In genomic region chr9:67760991-67761390, GRCm38 (mm10) we compare ENCODE assay signal across 12 mouse cellular contexts. TPM values are rescaled to one million over a fixed set of nuclear protein-coding genes. Genes with fewer than 3 reads are reported as not detected.
DNase-seq lines count a peak whose midpoint lies in the region; ATAC-seq and TF ChIP-seq lines count a peak whose summit lies in the region.
"Had no signal": no experiment of that assay in that cellular context is flagged by ENCODE, and none has a peak within 500 bp of the region (broad histone marks: within the 10 kb centered on the region; RNA-seq: fewer than 3 reads in every experiment).

No protein-coding gene starts in this region.

- H3K27me3 ChIP-seq in heart, embryonic 13.5 days (replicated peaks) = peaks cover 53% of the 10 kb centered on the region
- peaks cover 46% of the 10 kb centered on the region for H3K27me3 ChIP-seq in E14TG2a.4 (ENCODE audit: insufficient read depth, low read length)
- H3K27me3 ChIP-seq in forebrain, embryonic 15.5 days = peaks cover 17% of the 10 kb centered on the region
- peaks cover 18% of the 10 kb centered on the region for H3K27me3 ChIP-seq in limb, embryonic 14.5 days (ENCODE audit: control insufficient read depth, insufficient read depth, low read length)

- H3K9me3 ChIP-seq in heart, embryonic 13.5 days = 0 out of 2 replicates have a peak, but pooled peaks cover 6% of the 10 kb centered on the region
- peaks cover 11% of the 10 kb centered on the region for H3K9me3 ChIP-seq in E14TG2a.4 (ENCODE audit: low read length)
- H3K9me3 ChIP-seq in forebrain, embryonic 15.5 days = no peaks in the 10 kb centered on the region
- H3K9me3 ChIP-seq in limb, embryonic 14.5 days (ENCODE audit: control insufficient read depth, low read length) = no peaks in the 10 kb centered on the region

- intact Hi-C loops in left cerebral cortex, postnatal 25 days (cut with DNase I) = no loop called here

- no peak for DNase-seq in heart, adult 9 months (ENCODE audit: low spot score in 2 of 2)
- DNase-seq in limb, embryonic 14.5 days (ENCODE audit: low spot score) = no peak
- no peak for DNase-seq in cerebellum, adult 18-20 months
- DNase-seq in gastrocnemius, adult 8-10 months (ENCODE audit: low spot score in 2 of 2) = no peak
- DNase-seq in left cerebral cortex, postnatal 25 days (ENCODE audit: low spot score in 2 of 2) = no peak
- DNase-seq: cerebellum, adult 11 months; right cerebral cortex, postnatal 4 days had no signal

- H3K27ac ChIP-seq in heart, embryonic 13.5 days (replicated peaks) = peak overlapping the region; percentile 83; the same call in 1 of the 2 replicates
- H3K27ac ChIP-seq in forebrain, embryonic 15.5 days (replicated peaks) = no peak overlapping the region
- H3K27ac ChIP-seq in limb, embryonic 14.5 days (replicated peaks; ENCODE audit: low read depth, low read length) = no peak overlapping the region

- H3K9ac ChIP-seq in heart, embryonic 13.5 days = peak overlapping the region; percentile 85
- no peak overlapping the region for H3K9ac ChIP-seq in forebrain, embryonic 15.5 days (replicated peaks)
- 0 out of 2 replicates have a peak overlapping the region, but pooled peaks have one; percentile 59 for H3K9ac ChIP-seq in limb, embryonic 14.5 days (ENCODE audit: low read depth, low read length, severe bottlenecking)

- ATAC-seq in heart, embryonic 13.5 days (ENCODE audit: extremely low read depth, insufficient number of reproducible peaks, low FRiP score, low TSS enrichment) = no peak
- no peak for ATAC-seq in forebrain, embryonic 15.5 days (replicated peaks)
- ATAC-seq in limb, embryonic 14.5 days (ENCODE audit: low FRiP score, low read depth) = no peak

- TF ChIP-seq CTCF in E14TG2a.4 (conservative IDR thresholded peaks at IDR 0.05; ENCODE audit: low read length) = no peak

- peak overlapping the region; percentile 93 for H3K4me2 ChIP-seq in heart, embryonic 13.5 days
- peak overlapping the region; percentile 92 for H3K4me2 ChIP-seq in forebrain, embryonic 15.5 days (replicated peaks)
- peak overlapping the region; percentile 91 for H3K4me2 ChIP-seq in limb, embryonic 14.5 days (replicated peaks; ENCODE audit: low read depth, low read length, severe bottlenecking)

- peaks cover 25% of the 10 kb centered on the region for H3K4me1 ChIP-seq in heart, embryonic 13.5 days
- peaks cover 15% of the 10 kb centered on the region for H3K4me1 ChIP-seq in E14TG2a.4 (replicated peaks; ENCODE audit: low read depth, low read length)
- H3K4me1 ChIP-seq in forebrain, embryonic 15.5 days = peaks cover 15% of the 10 kb centered on the region
- peaks cover 5% of the 10 kb centered on the region; the same call in 1 of the 2 replicates for H3K4me1 ChIP-seq in limb, embryonic 14.5 days (ENCODE audit: control insufficient read depth, insufficient read depth, low read length)

- 67% methylated on average over 6 of the region's 6 CpGs for WGBS in heart, embryonic 13.5 days
- 66% methylated on average over 6 of the region's 6 CpGs for WGBS in forebrain, embryonic 15.5 days
- WGBS in limb, embryonic 14.5 days = 62% methylated on average over 6 of the region's 6 CpGs

- H3K36me3 ChIP-seq in heart, embryonic 13.5 days = no peaks in the 10 kb centered on the region
- H3K36me3 ChIP-seq in E14TG2a.4 (ENCODE audit: insufficient read depth, low read length) = no peaks in the 10 kb centered on the region
- H3K36me3 ChIP-seq in forebrain, embryonic 15.5 days = no peaks in the 10 kb centered on the region
- H3K36me3 ChIP-seq in limb, embryonic 14.5 days (ENCODE audit: control insufficient read depth, insufficient read depth, low read length) = no peaks in the 10 kb centered on the region

- H3K4me3 ChIP-seq in heart, embryonic 13.5 days = peak overlapping the region; percentile 74
- H3K4me3 ChIP-seq in E14TG2a.4 (replicated peaks; ENCODE audit: low read length) = peak overlapping the region; percentile 92; the same call in 1 of the 2 replicates
- H3K4me3 ChIP-seq in forebrain, embryonic 15.5 days = no peak overlapping the region
- peak overlapping the region; percentile 60 for H3K4me3 ChIP-seq in limb, embryonic 14.5 days (replicated peaks; ENCODE audit: low read length)

- TF ChIP-seq POLR2A in limb, embryonic 14.5 days (IDR thresholded peaks at IDR 0.05; ENCODE audit: borderline replicate concordance, extremely low read depth, insufficient read depth, insufficient read length) = no peak

RNA-seq across cellular contexts. Expression of gene C2cd4b, which starts 1.8 kb away (rescaled TPM):
- polyA plus RNA-seq in heart, embryonic 13.5 days (2015; fragmentation: Nextera tagmentation; extraction: Ambion mirVana) = 0.71 and 1.1 TPM in 2 replicates
- 0.22 and 0.24 TPM in 2 replicates for polyA plus RNA-seq in forebrain, embryonic 15.5 days (2015; fragmentation: Nextera tagmentation; extraction: Ambion mirVana)
- 1.3 and 1.6 TPM in 2 replicates for polyA plus RNA-seq in limb, embryonic 14.5 days (2012; rRNA removed)
- 0.77 and 0.91 TPM in 2 replicates for polyA plus RNA-seq in limb, embryonic 14.5 days (2014; fragmentation: Nextera tagmentation; extraction: Ambion mirVana)
- total RNA-seq in gastrocnemius, adult 8-10 months (2022) = not detected
- 1 to 10 TPM; 2.3 to 5.6 TPM for total RNA-seq in left cerebral cortex, postnatal 25 days (2021)
- total RNA-seq: gastrocnemius, adult 18-20 months; megakaryocyte-erythroid progenitor cell, adult 5-6 weeks had no signal
